Mouse (Mus musculus) adrenal gland, postnatal 14 days (tissue): ENCODE data around the gene Krt80. TPM values are rescaled to one million over a fixed set of nuclear protein-coding genes. Genes with fewer than 3 reads are reported as not detected.
A peak's percentile ranks its signal among the peaks of the same experiment; 100 is the strongest.

Source experiments
- DNase-seq: peaks from one replicate; pipeline ENCODE4 v3.0.0; 2021; ENCODE audit warnings: mixed read lengths
- total RNA-seq: library from RNA; stranded (reverse); gene quantifications from 2 replicates; pipeline ENCODE4 v1.2.3, GENCODE M21; 2021

Krt80 gene
- total RNA-seq, 1 experiment from 2014 or later: 0.74 TPM

DNA sequence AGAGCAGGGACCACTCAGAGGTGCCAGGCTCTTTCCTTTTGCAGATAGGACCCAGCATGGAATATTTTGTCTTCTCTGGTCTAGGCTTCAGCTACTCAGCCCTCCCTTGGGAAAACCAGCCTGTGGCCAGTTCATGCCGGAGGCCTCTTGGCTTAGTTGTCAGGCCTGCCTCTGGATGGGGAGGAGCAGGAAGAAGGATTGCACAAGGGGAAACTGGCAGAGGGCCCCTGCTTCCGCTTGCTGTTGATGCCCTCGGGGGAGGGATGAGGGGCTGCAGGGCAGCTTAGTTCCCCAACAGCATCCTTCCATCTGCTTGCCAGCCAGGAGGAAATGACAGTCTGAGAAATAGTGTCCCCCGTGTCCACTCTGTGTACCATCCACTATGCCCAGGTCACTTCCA, 4.9 kb upstream of the Krt80 start:
- DNase-seq: peak; percentile 75

DNA sequence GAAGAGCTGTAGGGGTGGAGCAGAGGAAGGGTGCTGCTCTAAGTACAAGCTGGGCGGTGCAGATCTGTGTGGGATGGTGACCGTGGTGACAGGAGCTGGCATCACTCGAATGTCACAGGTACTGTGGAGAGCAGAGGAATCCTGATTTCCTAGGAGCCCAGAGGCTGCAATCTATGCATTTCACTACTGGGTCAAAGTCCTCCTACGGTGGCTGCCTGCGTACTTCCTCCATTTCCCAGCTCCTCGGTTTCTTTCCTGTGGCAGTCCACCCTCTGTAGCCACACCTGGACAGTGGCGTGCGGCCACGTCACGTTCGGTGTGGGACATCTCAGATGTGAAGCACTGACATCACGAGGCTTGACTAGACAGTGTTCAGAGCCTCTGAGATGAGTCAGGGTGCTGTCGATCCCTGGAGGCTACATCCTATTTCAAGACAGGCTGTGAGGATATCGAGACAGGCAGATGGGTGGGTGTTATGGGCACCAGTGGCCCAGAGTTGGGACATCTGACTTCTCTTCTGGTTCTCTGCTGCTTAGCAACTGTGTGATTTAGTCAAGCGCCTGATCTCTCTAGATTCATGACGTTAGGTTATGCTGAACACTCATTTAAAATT, 3.4 kb upstream of the Krt80 start:
- DNase-seq: no peak

GRCm38 (mm10) chr15:101372131-101372977, 2.4 kb upstream of the Krt80 start:
- DNase-seq: peak; percentile 47

GRCm38 (mm10) chr15:101371141-101371985, 1.4 kb upstream of the Krt80 start:
- no peak for DNase-seq

- peak; percentile 77 for DNase-seq
Measured at GRCm38 (mm10) chr15:101369382-101370100, 421 bp downstream of the Krt80 start.

GRCm38 (mm10) chr15:101368502-101369381, 1.2 kb downstream of the Krt80 start:
- no peak for DNase-seq

GRCm38 (mm10) chr15:101368015-101368414, 1.9 kb downstream of the Krt80 start:
- no peak for DNase-seq

DNA sequence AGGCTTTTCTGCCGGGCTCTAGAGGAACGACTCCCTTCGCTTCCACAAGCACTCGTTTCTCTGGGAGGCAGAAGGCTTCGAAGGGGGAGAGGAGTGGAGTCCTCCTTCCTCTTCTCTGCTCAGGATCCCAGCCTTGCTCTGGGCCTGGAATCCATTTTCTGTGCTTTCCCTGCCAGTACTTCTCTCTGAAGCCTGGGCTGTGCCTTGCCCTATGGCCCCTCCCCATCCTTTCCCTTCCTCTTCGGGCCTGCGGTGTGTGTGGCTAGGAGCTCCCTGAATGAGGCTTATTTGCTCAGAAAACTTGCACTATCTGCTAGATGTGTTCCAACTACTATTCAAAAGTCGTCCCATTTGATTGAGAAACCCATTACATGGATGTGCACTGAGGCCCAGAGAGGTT, 2.5 kb downstream of the Krt80 start:
- DNase-seq: no peak

GRCm38 (mm10) chr15:101366926-101367325, 3.0 kb downstream of the Krt80 start:
- DNase-seq: no peak

DNA sequence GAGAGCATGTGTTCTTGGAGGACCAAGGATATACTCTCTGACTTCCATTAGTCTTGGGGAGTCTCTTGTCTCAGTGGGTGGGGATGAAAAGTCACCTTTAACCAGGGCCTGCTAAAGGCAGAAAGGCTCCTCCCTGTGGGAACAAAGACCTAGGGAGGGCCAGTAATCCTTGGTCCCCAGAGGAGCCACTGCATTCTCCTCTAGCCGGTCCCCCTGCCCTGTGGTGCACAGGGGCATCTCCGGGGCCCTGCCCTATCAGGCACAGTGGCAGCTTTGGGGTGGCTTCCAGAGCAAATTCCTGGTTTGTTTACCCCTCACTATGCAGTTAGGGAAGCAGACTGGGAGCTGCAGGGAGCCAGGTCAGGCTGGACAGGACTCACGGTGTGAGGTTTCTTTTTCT, 3.5 kb downstream of the Krt80 start:
- DNase-seq: no peak

- no peak for DNase-seq
Measured at GRCm38 (mm10) chr15:101365721-101366120, 4.2 kb downstream of the Krt80 start.

- DNase-seq: no peak
Measured at GRCm38 (mm10) chr15:101364891-101365671, 4.9 kb downstream of the Krt80 start.

- no peak for DNase-seq
Measured at GRCm38 (mm10) chr15:101364425-101364824, 5.5 kb downstream of the Krt80 start.

DNA sequence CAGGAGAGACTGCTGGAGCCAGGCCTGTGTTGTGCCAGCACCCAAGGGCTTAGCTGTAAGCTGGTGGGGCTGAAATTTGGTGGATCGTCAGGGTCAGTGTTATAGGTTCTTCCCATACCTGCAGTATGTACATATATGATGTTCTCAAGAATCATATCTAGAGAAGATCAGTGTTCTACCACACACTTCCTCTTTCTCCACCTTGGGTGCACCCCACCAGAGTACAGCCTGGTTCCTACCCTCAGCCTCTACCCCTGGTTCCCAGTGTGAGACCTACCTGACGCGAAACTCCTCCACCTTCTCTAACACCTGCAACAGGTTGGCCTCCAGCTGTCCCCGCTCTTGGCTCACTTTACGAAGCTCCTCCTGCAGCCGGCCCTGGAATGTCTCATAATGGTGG, 6.0 kb downstream of the Krt80 start:
- no peak for DNase-seq

DNA sequence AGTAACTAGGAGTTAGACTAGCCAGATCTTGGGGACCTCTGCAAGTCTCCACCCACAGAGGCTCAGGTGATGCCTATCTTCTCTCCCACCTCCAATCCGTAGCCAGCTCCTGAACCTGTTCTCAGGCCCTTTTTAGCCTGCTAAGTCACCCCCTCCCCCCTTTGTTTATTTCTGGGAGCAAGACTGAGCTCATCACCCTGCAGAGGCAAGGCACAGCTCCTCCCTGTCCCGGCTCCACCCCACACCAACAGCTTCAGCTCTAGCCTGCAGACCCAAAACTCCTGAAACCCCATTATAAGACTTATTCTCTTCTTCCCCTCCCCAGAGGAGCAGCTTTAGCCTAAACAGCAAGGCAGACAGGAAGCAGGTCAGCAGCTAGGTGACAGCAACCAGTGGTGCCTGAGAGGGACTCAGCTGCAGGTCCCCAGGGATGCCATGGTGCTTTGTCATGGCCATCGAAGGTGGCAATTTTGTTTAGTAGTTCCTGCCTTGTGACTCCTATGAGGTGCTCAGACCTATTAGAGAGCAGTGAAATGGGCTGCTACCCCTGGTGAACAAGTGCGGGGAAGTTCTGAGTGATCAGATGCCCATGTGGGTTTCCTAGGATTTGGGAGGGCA, 7.5 kb downstream of the Krt80 start:
- no peak for DNase-seq

DNA sequence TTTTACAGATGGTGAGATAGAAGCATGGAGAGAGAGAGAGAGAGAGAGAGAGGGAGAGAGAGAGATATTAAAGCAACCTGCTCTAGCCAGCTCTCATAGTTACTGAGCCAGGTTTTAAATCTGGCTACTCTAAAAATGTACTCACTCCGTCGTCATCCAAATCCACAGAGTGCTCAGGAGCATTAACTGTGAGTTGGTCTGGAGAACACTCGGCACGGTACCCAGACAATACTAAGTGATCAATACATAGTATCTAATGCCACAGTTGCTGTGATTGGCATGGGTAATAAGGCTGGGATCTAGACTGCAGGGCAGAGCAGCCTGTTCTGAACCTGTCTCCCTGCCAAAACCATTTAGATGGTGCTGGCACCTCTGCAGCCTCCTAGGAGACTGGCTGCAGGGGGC, 14.6 kb downstream of the Krt80 start:
- no peak for DNase-seq

DNA sequence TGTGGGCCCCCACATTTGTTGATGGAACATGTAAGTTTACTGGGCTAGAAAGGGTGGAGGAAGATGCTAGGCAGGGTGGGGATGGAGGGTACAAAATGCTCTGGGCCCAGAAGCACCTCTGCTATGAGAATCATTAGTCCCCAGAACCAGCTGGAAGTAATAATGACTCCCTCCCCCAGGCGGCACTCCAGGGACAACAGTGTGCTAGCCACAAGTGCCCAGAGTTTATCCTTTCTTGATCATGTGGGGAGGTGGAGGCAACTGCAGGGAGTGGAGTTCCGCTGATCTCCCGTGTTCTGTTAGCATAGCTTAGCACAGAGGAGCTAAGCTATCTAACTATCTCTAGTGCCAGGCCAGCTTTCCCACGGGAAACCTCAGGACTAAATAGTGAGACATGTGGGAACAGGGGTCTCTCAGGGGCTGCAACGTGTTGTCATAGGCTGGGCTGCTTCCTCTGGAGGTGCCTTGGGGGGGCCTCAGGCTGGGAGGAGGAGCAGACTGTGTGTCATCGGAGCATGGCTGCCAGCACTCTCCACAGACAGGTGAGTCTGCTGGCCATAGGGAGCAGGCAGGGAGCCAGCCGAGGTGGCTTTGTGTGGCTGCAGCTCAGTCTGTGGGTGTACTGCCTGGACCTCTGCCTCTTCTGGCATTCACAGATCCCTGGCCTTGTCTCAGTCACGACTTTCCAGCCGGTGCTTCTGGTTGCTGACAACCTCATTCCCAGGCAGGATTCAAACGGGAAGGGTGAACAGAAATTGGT, 17.1 kb downstream of the Krt80 start:
- DNase-seq: no peak

- no peak for DNase-seq
Measured at GRCm38 (mm10) chr15:101352047-101352446, 17.9 kb downstream of the Krt80 start.
